Mouse (Mus musculus) heart, adult 2 months (tissue): ENCODE measurements around the gene Yipf2.
A peak's percentile ranks its signal among the peaks of the same experiment; 100 is the strongest.

Source experiments
- CTCF ChIP-seq: fragments of 200-600 bp; IDR thresholded peaks from 2 replicates; pipeline ENCODE4 v1.8.1; 2022; ENCODE audit warnings: antibody characterized with exemption, mild to moderate bottlenecking, moderate library complexity
- EP300 ChIP-seq: fragments of 200-500 bp; IDR thresholded peaks from 2 replicates; pipeline ENCODE4 v1.6.1; 2011; ENCODE audit warnings: low read depth, low read length, control low read depth; ENCODE audit not compliant: insufficient read depth
- POLR2A ChIP-seq: fragments of 200-500 bp; IDR thresholded peaks from 2 replicates; pipeline ENCODE4 v1.6.1; 2011; ENCODE audit warnings: mild to moderate bottlenecking, low read depth, low read length, control low read depth; ENCODE audit not compliant: insufficient read depth

DNA sequence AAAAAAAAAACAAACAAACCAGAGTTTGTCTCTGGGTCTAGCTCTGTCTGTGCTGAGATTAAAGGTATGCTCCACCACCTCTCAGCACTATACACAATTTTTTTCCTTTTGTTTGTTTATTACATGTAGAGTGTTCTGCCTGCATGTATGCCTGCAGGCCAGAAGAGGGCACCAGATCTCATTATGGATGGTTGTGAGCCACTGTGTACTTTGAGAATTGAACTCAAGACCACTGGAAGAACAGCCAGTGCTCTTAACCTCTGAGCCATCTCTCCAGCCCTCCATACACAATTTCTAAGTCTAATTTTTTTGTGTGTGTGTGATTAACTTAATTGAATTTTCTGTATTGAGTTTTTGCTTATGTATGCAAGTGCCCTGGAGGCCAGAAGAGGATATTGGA, 33.9 kb upstream of the Yipf2 start:
- TF ChIP-seq CTCF = peak; percentile 62
- TF ChIP-seq POLR2A = no peak
- TF ChIP-seq EP300 = no peak
